Mouse (Mus musculus) liver, embryonic 14.5 days (tissue): ENCODE measurements around the gene Trp53bp2.

Experiments
- CTCF ChIP-seq: IDR thresholded peaks from 2 replicates; pipeline ENCODE4 v1.5.1; 2016; ENCODE audit warnings: antibody characterized with exemption, low read depth, control low read depth
- EP300 ChIP-seq: IDR thresholded peaks from 2 replicates; pipeline ENCODE4 v1.6.1; 2016; ENCODE audit warnings: antibody characterized with exemption, low read depth

DNA sequence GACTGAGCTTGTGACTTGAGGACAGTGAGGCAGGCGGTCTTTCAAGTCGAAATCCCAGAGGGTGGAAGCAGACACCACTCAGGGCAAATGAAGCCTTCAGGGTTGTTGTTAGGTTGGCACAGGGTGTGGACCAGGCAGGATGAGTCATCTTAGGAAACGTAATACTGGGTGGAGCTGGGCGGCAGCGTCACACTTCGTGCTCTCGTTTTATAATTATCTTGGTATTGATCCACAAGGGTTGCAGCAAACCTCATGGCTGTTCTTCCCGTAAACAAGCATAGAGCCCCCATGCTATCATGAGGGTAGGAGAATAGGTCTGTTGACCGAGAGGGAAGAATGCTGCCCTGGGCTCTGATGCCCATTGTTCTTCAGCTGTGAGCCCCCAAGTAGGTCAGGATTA is 25.9 kb upstream of the Trp53bp2 start:
- TF ChIP-seq CTCF (no peak), EP300 (no peak)
